Mouse (Mus musculus) forebrain, embryonic 12.5 days (tissue): ENCODE data around the gene Pdss2. TPM values are rescaled to one million over a fixed set of nuclear protein-coding genes. Genes with fewer than 3 reads are reported as not detected.

Experiments used
- ATAC-seq: fragments of 200-750 bp; cut with Nextera tagmentation; 2 replicates; pipeline ENCODE4 v1.8.0; 2017; ENCODE audit warnings: moderate TSS enrichment; ENCODE audit not compliant: low FRiP score
- H3K27ac ChIP-seq: fragments of 300-500 bp; sonication (generic); 2 replicates; pipeline ENCODE4 v1.5.1; 2016; ENCODE audit warnings: mild to moderate bottlenecking
- H3K27me3 ChIP-seq: fragments of 300-500 bp; sonication (generic); 2 replicates; pipeline ENCODE4 v1.6.1; 2016; ENCODE audit warnings: mild to moderate bottlenecking
- H3K36me3 ChIP-seq: fragments of 300-500 bp; sonication (generic); replicated peaks from 2 replicates; pipeline ENCODE4 v1.6.1; 2016; ENCODE audit warnings: mild to moderate bottlenecking
- H3K4me1 ChIP-seq: fragments of 300-500 bp; sonication (generic); 2 replicates; pipeline ENCODE4 v1.6.1; 2016
- H3K4me2 ChIP-seq: fragments of 300-500 bp; sonication (generic); 2 replicates; pipeline ENCODE4 v1.6.1; 2016; ENCODE audit warnings: mild to moderate bottlenecking, moderate library complexity
- H3K4me3 ChIP-seq: fragments of 300-500 bp; sonication (generic); replicated peaks from 2 replicates; pipeline ENCODE4 v1.5.1; 2016; ENCODE audit warnings: mild to moderate bottlenecking
- H3K9ac ChIP-seq: fragments of 300-500 bp; sonication (generic); 2 replicates; pipeline ENCODE4 v1.6.1; 2016; ENCODE audit warnings: mild to moderate bottlenecking
- H3K9me3 ChIP-seq: fragments of 300-500 bp; sonication (generic); 2 replicates; pipeline ENCODE4 v1.6.1; 2016
- WGBS: fragments of 180-500 bp; shearing (Covaris S2); methylation state at CpG from one replicate; pipeline ENCODE4 v1.1.7; 2016; 5-methylcytosine and 5-hydroxymethylcytosine counted together
- polyA plus RNA-seq: library from polyadenylated mRNA; unstranded; fragments of >200 nt; fragmentation: Nextera tagmentation; extraction: Ambion mirVana; gene quantifications from 2 replicates; pipeline ENCODE4 v1.2.1, GENCODE M21; 2016

Gene Pdss2
- polyA plus RNA-seq, 1 experiment from 2014 or later: 17.0 TPM

DNA sequence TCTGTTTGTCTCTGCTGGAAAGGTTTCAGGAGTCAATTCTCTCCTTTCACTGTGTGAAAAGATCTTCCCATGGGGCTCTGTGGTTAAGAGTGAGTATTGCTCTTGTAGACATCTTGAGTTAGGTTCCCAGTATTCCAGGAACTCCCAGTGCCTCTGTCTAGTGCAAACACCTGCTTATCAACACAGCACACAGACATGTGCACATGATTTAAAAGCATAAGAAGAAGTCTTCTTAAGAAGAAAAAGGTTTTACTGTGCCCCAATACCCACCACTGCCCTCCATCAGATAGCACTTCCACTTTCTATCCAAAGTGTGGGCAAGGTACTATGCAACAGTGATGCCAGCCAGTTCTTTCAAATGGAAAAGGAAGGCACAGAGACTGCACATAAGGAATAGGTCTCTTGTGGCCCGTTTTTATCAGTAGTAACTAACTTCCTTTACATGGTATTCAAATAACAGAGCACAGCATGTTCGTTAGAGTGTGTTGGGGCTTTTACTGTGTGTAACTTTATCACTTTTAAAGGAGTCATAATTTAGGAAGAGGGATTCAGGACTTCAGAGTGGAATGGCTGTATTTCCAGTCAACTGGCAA, 69.4 kb downstream of the Pdss2 start:
- H3K4me2 ChIP-seq: no peak overlapping the region
- no peak overlapping the region for H3K4me3 ChIP-seq
- no peaks in the 10 kb centered on the region for H3K36me3 ChIP-seq
- H3K27me3 ChIP-seq: no peaks in the 10 kb centered on the region
- 85% methylated on average over 2 of the region's 2 CpGs for WGBS
- no peak overlapping the region for H3K27ac ChIP-seq
- no peak for ATAC-seq
- H3K4me1 ChIP-seq: no peaks in the 10 kb centered on the region
- H3K9ac ChIP-seq: no peak overlapping the region
- H3K9me3 ChIP-seq: no peaks in the 10 kb centered on the region

DNA sequence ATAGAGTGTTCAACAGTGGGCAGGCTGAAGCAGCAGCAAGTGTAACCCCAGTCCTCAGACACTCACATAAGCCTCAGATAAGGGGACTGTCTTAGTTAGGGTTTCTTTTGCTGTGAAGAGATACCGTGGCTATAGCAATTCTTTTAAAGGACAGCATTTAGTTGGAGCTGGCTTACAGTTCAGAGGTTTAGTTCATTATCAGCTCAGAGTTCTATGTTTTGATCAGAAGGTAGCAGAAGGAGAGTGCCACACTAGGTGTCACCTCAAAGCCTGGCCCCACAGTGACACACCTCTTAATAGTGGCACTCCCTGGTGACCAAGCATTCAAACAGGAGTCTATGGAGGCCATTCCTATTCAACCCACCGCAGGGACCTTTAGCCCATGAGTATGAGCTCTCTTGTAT, 70.0 kb downstream of the Pdss2 start:
- ATAC-seq: no peak
- Histone ChIP-seq H3K4me1 (no peaks in the 10 kb centered on the region), H3K27ac (no peak overlapping the region), H3K36me3 (no peaks in the 10 kb centered on the region), H3K9me3 (no peaks in the 10 kb centered on the region), H3K4me3 (no peak overlapping the region), H3K27me3 (no peaks in the 10 kb centered on the region), H3K9ac (no peak overlapping the region), H3K4me2 (no peak overlapping the region)
- 85% methylated on average over 2 of the region's 2 CpGs for WGBS

DNA sequence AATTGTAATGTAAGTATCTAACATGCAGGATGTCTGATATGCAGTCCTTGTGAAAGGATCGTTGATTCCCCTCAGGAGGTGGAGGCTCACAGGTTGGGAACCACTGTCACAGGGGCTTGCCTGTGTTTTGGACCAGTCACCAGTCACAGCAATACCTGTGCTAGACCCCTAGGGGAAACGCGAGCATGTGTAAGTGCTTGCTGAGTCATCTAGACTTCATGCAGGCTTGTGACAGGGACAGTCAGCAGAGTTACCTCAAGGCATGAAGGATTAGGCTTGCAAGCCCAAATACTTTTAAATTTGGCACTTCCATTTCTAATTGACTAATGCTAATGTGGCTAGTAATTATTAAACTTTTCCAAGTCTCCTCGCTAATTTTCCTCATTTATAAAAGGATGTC, 71.2 kb downstream of the Pdss2 start:
- Histone ChIP-seq H3K4me1 (no peaks in the 10 kb centered on the region), H3K4me3 (no peak overlapping the region), H3K27ac (no peak overlapping the region), H3K4me2 (no peak overlapping the region), H3K9ac (no peak overlapping the region), H3K9me3 (no peaks in the 10 kb centered on the region), H3K27me3 (no peaks in the 10 kb centered on the region), H3K36me3 (no peaks in the 10 kb centered on the region)
- 81% methylated on average over 4 of the region's 4 CpGs for WGBS
- no peak for ATAC-seq

DNA sequence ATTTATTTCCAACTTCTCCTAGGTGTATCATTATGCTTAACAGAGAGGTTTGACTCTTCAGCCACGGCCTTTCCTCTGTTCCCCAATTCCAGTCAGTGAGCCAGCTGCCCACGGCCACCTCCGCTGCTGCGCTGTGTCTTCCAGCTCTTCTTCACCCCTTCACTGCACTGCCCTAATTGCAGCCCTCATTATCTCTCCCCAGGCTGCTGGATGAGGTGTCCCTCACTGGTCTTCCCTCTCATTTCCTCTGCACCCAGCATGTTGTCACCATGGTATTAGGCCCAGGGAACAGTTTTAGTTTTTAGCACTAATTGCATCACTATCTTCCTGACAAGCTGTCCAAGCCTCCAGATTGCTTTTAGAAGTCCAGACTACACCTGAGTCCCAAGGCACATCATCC, 73.0 kb downstream of the Pdss2 start:
- peak; percentile 64 for ATAC-seq
- H3K27ac ChIP-seq: peak overlapping the region; percentile 36

DNA sequence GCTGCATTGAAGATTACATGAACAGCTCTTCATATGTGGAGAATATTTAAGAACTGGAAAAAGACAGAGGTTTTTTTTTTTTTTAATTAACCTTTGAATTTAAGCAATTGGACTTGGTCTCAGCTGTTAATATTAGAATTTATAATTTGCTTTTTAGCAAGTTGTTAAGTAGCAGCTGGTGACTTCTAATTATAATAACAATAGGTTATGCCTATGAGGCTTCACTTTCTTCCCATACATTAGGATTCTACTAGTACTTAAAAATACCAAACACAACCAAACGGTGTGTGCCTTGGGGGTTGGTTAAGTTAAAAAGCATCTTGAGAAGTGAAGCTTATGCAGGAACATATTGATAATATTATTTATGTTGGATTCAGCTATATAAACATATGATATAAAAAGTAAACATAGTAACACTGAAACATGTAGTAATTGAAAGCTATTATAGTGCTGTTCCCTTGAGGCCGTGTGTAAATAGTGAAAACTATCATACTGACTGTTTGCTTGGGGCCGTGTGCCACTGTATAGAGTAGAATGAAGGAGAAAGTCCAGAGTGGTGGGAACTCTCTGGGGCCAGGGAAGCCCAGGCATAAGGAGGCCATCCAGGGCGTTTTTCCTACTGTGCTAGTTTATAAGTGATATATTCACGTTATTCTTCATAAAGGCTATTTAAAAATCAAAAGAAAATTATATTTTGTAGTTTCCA, 87.0 kb downstream of the Pdss2 start:
- Histone ChIP-seq H3K4me2 (no peak overlapping the region), H3K4me1 (peaks cover 13% of the 10 kb centered on the region), H3K27me3 (no peaks in the 10 kb centered on the region), H3K4me3 (no peak overlapping the region), H3K36me3 (no peaks in the 10 kb centered on the region), H3K27ac (no peak overlapping the region), H3K9me3 (no peaks in the 10 kb centered on the region), H3K9ac (no peak overlapping the region)
- no peak for ATAC-seq
- 78% methylated on average over 5 of the region's 5 CpGs for WGBS

More for the DNA sequence above, 73.0 kb downstream of the Pdss2 start:
- Histone ChIP-seq H3K4me3 (no peak overlapping the region), H3K27me3 (no peaks in the 10 kb centered on the region), H3K9me3 (no peaks in the 10 kb centered on the region), H3K4me1 (peaks cover 5% of the 10 kb centered on the region; the same call in 1 of the 2 replicates), H3K9ac (no peak overlapping the region), H3K36me3 (no peaks in the 10 kb centered on the region), H3K4me2 (no peak overlapping the region)
- WGBS: 64% methylated on average over 4 of the region's 4 CpGs

DNA sequence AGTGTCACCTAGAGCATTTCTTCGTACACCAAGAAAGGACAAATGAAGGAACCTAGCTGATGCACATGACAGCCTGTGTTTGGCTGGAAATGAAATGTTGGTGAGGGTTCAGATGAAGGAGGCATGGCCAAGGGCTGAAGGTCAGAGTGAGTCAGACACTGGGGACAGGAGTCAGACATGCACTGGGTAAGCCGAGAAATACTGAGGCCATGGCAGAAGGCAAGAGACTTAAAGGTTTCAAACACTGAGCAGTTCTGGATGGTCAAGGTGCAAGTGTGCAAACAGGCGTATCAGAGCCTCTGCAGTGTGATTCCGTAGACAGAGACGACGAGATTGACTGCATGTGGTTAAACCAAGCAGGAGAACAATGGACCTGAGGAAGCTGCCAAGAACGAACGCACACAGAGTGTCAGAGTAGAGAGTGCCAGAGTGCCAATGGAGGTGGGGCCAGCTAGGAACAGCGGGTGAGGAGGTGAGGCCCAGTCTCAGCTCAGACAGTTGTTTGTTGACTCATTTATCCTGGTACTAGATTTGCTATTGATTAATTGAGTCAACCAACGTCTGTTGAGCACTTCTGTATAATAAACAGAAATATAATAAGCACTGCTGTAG, 89.6 kb downstream of the Pdss2 start:
- H3K4me3 ChIP-seq: no peak overlapping the region
- WGBS: 55% methylated on average over 10 of the region's 10 CpGs
- no peak; the same call in 1 of the 2 replicates for ATAC-seq
- no peaks in the 10 kb centered on the region for H3K9me3 ChIP-seq
- no peak overlapping the region for H3K4me2 ChIP-seq
- H3K27ac ChIP-seq: no peak overlapping the region
- H3K27me3 ChIP-seq: no peaks in the 10 kb centered on the region
- H3K4me1 ChIP-seq: peaks cover 13% of the 10 kb centered on the region
- H3K36me3 ChIP-seq: no peaks in the 10 kb centered on the region
- H3K9ac ChIP-seq: no peak overlapping the region

DNA sequence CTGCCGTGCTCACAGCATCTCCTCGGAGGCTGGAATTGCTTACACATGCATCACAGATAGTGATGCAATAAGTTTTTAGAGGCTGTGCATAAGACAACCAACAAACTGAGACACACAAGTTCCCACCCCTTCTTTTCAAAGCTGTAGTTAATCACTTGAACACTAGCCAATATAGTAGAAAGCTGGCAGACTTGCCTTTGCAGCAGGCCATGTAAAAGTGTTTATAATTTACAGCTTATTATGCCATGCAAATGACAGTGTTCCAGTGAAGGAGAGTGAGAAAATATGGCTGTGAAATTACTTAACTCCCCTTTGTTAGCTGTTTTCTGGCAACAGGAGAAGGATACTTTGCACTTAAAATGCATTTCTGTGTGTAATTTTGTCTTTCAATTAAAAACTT, 90.9 kb downstream of the Pdss2 start:
- no peak overlapping the region for H3K4me3 ChIP-seq
- WGBS: 68% methylated on average over 2 of the region's 2 CpGs
- H3K4me2 ChIP-seq: no peak overlapping the region
- ATAC-seq: no peak
- no peak overlapping the region for H3K27ac ChIP-seq
- H3K27me3 ChIP-seq: no peaks in the 10 kb centered on the region
- H3K4me1 ChIP-seq: peaks cover 15% of the 10 kb centered on the region
- no peak overlapping the region for H3K9ac ChIP-seq
- H3K36me3 ChIP-seq: no peaks in the 10 kb centered on the region
- no peaks in the 10 kb centered on the region for H3K9me3 ChIP-seq

DNA sequence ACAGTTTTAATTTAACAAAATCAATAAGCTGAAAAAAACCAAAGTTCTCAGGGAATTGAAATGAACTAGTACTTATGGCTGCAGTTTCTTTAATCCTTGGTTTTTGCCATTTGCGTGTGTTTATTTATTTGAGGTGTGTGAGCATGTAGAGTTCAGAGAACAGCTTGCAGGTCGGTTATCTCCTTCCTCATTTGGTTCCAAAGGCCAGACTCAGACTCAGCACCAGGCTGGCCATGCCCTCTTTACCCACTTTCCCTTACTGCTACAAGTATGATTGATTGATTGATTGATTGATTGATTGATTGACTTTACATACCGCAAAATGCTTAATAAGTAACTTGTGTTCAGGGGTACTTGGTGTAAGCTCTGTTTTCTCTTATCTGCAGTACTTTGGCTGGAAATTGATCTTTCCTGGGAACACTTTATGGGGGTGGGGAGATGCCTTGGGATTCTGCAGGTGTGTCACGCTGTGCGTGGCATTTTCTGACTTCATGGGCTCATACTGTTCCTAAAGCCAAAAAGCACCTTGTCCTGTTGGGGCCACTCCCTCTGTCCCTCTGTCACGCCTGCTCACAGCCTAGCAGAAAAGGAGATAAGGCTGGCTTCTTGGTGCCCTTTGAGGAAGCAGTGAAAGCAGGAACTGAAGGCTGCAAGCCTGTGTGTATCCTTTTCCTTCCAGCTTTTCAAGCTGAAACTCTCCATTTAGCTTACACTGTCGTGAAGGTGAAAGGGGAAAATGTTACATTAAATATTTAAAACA, 91.6 kb downstream of the Pdss2 start:
- no peaks in the 10 kb centered on the region for H3K27me3 ChIP-seq
- no peak overlapping the region for H3K4me3 ChIP-seq
- H3K9me3 ChIP-seq: no peaks in the 10 kb centered on the region
- no peak overlapping the region for H3K4me2 ChIP-seq
- H3K36me3 ChIP-seq: no peaks in the 10 kb centered on the region
- H3K27ac ChIP-seq: no peak overlapping the region
- WGBS: 76% methylated on average over 7 of the region's 7 CpGs
- H3K9ac ChIP-seq: no peak overlapping the region
- no peak for ATAC-seq
- peaks cover 22% of the 10 kb centered on the region for H3K4me1 ChIP-seq

DNA sequence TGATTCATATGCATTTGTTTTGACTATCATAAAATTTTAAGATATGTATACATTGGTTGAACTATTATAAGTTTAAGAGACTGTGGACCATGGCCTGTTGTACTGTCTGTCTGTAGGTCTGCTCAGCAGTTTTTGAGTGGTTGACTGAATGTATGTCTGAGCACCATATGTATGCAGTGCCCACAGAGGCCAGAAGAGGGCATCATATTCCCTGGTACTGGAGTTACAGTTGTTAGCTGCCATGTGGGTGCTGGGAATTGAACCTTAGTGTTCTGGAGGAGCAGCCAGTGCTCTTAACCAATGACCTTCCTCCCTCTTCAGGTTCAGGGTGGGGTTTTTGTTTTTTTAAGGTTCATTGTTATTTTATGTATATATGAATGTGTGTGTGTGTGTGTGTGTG, 93.9 kb downstream of the Pdss2 start:
- no peaks in the 10 kb centered on the region; the same call in 1 of the 2 replicates for H3K27me3 ChIP-seq

DNA sequence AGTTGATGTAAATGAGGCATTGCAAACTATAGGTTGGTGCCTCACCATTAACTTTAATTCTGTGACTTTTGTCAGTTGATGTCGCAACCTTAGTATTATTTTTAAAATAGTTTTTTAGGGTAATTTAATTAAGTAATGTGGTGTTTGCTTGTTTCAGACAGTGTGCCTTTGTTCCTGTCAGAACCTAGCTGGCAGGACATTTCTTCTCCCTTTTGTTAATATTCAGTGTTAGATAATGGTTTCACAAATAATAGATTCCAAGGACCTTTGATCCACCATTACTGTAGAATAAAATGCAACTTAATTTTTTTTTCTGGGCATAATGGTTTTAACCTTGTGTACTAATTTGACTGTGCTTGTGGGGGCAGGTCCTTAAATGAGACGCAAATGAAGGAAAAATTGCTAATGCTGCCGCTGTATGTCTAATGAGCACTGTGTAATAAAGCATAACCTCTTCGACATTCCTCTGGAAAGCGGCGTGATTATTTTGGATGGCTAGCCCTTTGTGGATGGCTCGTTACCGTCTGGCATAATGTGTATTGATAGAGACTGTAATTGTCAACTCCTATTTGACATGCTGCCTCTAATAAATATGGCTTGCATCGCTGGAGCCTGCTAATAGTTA, 96.2 kb downstream of the Pdss2 start:
- peak overlapping the region; percentile 71 for H3K27ac ChIP-seq
- no peaks in the 10 kb centered on the region for H3K9me3 ChIP-seq
- no peak overlapping the region for H3K9ac ChIP-seq
- H3K36me3 ChIP-seq: no peaks in the 10 kb centered on the region
- 30% methylated on average over 9 of the region's 9 CpGs for WGBS
- H3K27me3 ChIP-seq: no peaks in the 10 kb centered on the region; the same call in 1 of the 2 replicates
- H3K4me3 ChIP-seq: no peak overlapping the region
- H3K4me1 ChIP-seq: peaks cover 17% of the 10 kb centered on the region
- no peak overlapping the region for H3K4me2 ChIP-seq
- peak; percentile 78 for ATAC-seq

More for the DNA sequence above, 93.9 kb downstream of the Pdss2 start:
- no peak overlapping the region for H3K27ac ChIP-seq
- H3K4me2 ChIP-seq: no peak overlapping the region
- ATAC-seq: no peak
- H3K4me1 ChIP-seq: peaks cover 23% of the 10 kb centered on the region
- H3K4me3 ChIP-seq: no peak overlapping the region
- no peak overlapping the region for H3K9ac ChIP-seq
- H3K9me3 ChIP-seq: no peaks in the 10 kb centered on the region
- H3K36me3 ChIP-seq: no peaks in the 10 kb centered on the region

DNA sequence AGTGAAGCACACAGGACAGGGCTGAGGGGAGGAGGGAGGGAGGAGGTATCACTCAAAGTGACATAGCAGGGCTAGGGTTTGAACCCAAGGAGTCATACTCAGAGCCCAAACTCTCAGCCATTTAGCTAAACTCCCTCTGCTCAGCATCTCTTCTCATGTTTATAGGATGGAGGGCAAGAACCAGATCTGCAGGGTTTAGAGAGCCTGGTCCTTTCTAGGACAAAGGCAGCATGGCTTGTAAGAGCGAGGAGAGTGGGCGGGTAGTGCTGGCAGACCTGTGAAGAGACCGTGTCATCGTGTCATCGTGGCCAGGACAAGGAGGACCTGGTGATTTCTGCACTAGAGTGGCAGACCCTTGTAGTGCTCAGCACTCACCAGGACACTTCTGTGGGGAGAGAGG, 99.7 kb downstream of the Pdss2 start:
- WGBS: 96% methylated on average over 5 of the region's 5 CpGs
- no peaks in the 10 kb centered on the region for H3K9me3 ChIP-seq
- no peak overlapping the region for H3K4me2 ChIP-seq
- no peaks in the 10 kb centered on the region for H3K36me3 ChIP-seq
- no peak for ATAC-seq
- no peak overlapping the region for H3K9ac ChIP-seq
- H3K27me3 ChIP-seq: peaks cover 2% of the 10 kb centered on the region; the same call in 1 of the 2 replicates
- peaks cover 34% of the 10 kb centered on the region for H3K4me1 ChIP-seq
- no peak overlapping the region for H3K4me3 ChIP-seq
- no peak overlapping the region for H3K27ac ChIP-seq
